Mouse (Mus musculus) lung, embryonic 16.5 days (tissue): ENCODE measurements around the gene Mrpl50. TPM values are rescaled to one million over a fixed set of nuclear protein-coding genes. Genes with fewer than 3 reads are reported as not detected.

Source experiments
- ATAC-seq: fragments of 200-750 bp; cut with Nextera tagmentation; 2 replicates; pipeline ENCODE4 v1.8.0; 2017; ENCODE audit warnings: low read depth, mild to moderate bottlenecking, moderate library complexity
- H3K27ac ChIP-seq: fragments of 300-500 bp; sonication (generic); 2 replicates; pipeline ENCODE4 v1.5.1; 2014; ENCODE audit warnings: mild to moderate bottlenecking, control low read depth, low read length
- H3K27me3 ChIP-seq: fragments of 300-500 bp; sonication (generic); 2 replicates; pipeline ENCODE4 v1.6.1; 2014; ENCODE audit warnings: low read depth, low read length, mixed read lengths; ENCODE audit not compliant: control insufficient read depth, insufficient read depth
- H3K36me3 ChIP-seq: fragments of 300-500 bp; sonication (generic); 2 replicates; pipeline ENCODE4 v1.6.1; 2014; ENCODE audit warnings: low read length; ENCODE audit not compliant: control insufficient read depth, insufficient read depth
- H3K4me1 ChIP-seq: fragments of 300-500 bp; sonication (generic); replicated peaks from 2 replicates; pipeline ENCODE4 v1.6.1; 2014; ENCODE audit warnings: low read length, mixed read lengths; ENCODE audit not compliant: control insufficient read depth, insufficient read depth
- H3K4me2 ChIP-seq: fragments of 300-500 bp; sonication (generic); 2 replicates; pipeline ENCODE4 v1.6.1; 2014; ENCODE audit warnings: low read depth, low read length, control low read depth
- H3K4me3 ChIP-seq: fragments of 300-500 bp; sonication (generic); 2 replicates; pipeline ENCODE4 v1.5.1; 2014; ENCODE audit warnings: mild to moderate bottlenecking, low read length, control low read depth
- H3K9ac ChIP-seq: fragments of 300-500 bp; sonication (generic); 2 replicates; pipeline ENCODE4 v1.6.1; 2014; ENCODE audit warnings: low read length, control low read depth
- H3K9me3 ChIP-seq: fragments of 300-500 bp; sonication (generic); 2 replicates; pipeline ENCODE4 v1.6.1; 2016; ENCODE audit warnings: low read length; ENCODE audit not compliant: control insufficient read depth
- WGBS: fragments of 180-500 bp; shearing (Covaris S2); extraction: QIAGEN DNeasy Blood & Tissue Kit; methylation state at CpG from one replicate; pipeline ENCODE4 v1.1.7; 2014; 5-methylcytosine and 5-hydroxymethylcytosine counted together
- polyA plus RNA-seq: library from polyadenylated mRNA; unstranded; fragments of >200 nt; fragmentation: Nextera tagmentation; extraction: Ambion mirVana; gene quantifications from 2 replicates; pipeline ENCODE4 v1.2.1, GENCODE M21; 2015

Gene Mrpl50
- polyA plus RNA-seq, 1 experiment from 2014 or later, result 64.7 TPM

- no peak overlapping the region for H3K4me2 ChIP-seq
- no peak overlapping the region for H3K4me3 ChIP-seq
- no peaks in the 10 kb centered on the region for H3K4me1 ChIP-seq
- no peak overlapping the region for H3K27ac ChIP-seq
- H3K9ac ChIP-seq, result no peak overlapping the region
- no peaks in the 10 kb centered on the region for H3K27me3 ChIP-seq
- WGBS, result 58% methylated on average over 6 of the region's 6 CpGs
- H3K36me3 ChIP-seq, result no peaks in the 10 kb centered on the region
- no peaks in the 10 kb centered on the region for H3K9me3 ChIP-seq
- no peak for ATAC-seq
These were observed 26.1 kb upstream of the Mrpl50 start for GRCm38 (mm10) chr4:49546873-49547543.

GRCm38 (mm10) chr4:49546026-49546425, 25.1 kb upstream of the Mrpl50 start:
- Histone ChIP-seq H3K9me3 (no peaks in the 10 kb centered on the region), H3K27ac (no peak overlapping the region), H3K36me3 (no peaks in the 10 kb centered on the region), H3K4me1 (no peaks in the 10 kb centered on the region), H3K27me3 (no peaks in the 10 kb centered on the region), H3K4me3 (no peak overlapping the region), H3K9ac (no peak overlapping the region), H3K4me2 (no peak overlapping the region)
- ATAC-seq, result no peak
- 74% methylated on average over 2 of the region's 2 CpGs for WGBS

- no peak overlapping the region for H3K27ac ChIP-seq
- 73% methylated on average over 3 of the region's 3 CpGs for WGBS
These were observed 20.1 kb upstream of the Mrpl50 start for GRCm38 (mm10) chr4:49540966-49541365.

GRCm38 (mm10) chr4:49539665-49540064, 18.8 kb upstream of the Mrpl50 start:
- peak; percentile 72 for ATAC-seq
- no peaks in the 10 kb centered on the region for H3K4me1 ChIP-seq
- H3K9ac ChIP-seq, result no peak overlapping the region
- no peak overlapping the region for H3K4me2 ChIP-seq
- H3K4me3 ChIP-seq, result no peak overlapping the region
- no peak overlapping the region for H3K27ac ChIP-seq
- H3K9me3 ChIP-seq, result no peaks in the 10 kb centered on the region
- 40% methylated on average over 6 of the region's 6 CpGs for WGBS
- no peaks in the 10 kb centered on the region for H3K36me3 ChIP-seq
- H3K27me3 ChIP-seq, result no peaks in the 10 kb centered on the region

More at GRCm38 (mm10) chr4:49540966-49541365, 20.1 kb upstream of the Mrpl50 start:
- no peaks in the 10 kb centered on the region for H3K4me1 ChIP-seq
- H3K9me3 ChIP-seq, result no peaks in the 10 kb centered on the region
- H3K27me3 ChIP-seq, result no peaks in the 10 kb centered on the region
- no peaks in the 10 kb centered on the region for H3K36me3 ChIP-seq
- no peak for ATAC-seq
- no peak overlapping the region for H3K4me2 ChIP-seq
- H3K9ac ChIP-seq, result no peak overlapping the region
- H3K4me3 ChIP-seq, result no peak overlapping the region

GRCm38 (mm10) chr4:49536671-49537070, 15.8 kb upstream of the Mrpl50 start:
- 63% methylated on average over 4 of the region's 4 CpGs for WGBS

GRCm38 (mm10) chr4:49535675-49536294, 14.9 kb upstream of the Mrpl50 start:
- 90% methylated on average over 4 of the region's 4 CpGs for WGBS
- Histone ChIP-seq H3K27ac (no peak overlapping the region), H3K27me3 (no peaks in the 10 kb centered on the region), H3K36me3 (peaks cover 5% of the 10 kb centered on the region), H3K4me1 (no peaks in the 10 kb centered on the region), H3K9ac (no peak overlapping the region), H3K9me3 (peaks cover under 1% of the 10 kb centered on the region; the same call in 1 of the 2 replicates), H3K4me3 (no peak overlapping the region), H3K4me2 (no peak overlapping the region)
- no peak for ATAC-seq

More at GRCm38 (mm10) chr4:49536671-49537070, 15.8 kb upstream of the Mrpl50 start:
- Histone ChIP-seq H3K4me2 (no peak overlapping the region), H3K36me3 (peaks cover 4% of the 10 kb centered on the region), H3K9me3 (no peaks in the 10 kb centered on the region), H3K4me1 (no peaks in the 10 kb centered on the region), H3K4me3 (no peak overlapping the region), H3K27ac (no peak overlapping the region), H3K27me3 (no peaks in the 10 kb centered on the region), H3K9ac (no peak overlapping the region)
- no peak for ATAC-seq

- Histone ChIP-seq H3K27me3 (no peaks in the 10 kb centered on the region), H3K9me3 (peaks cover 5% of the 10 kb centered on the region), H3K27ac (no peak overlapping the region), H3K4me1 (no peaks in the 10 kb centered on the region), H3K4me3 (no peak overlapping the region), H3K36me3 (peaks cover 13% of the 10 kb centered on the region), H3K4me2 (no peak overlapping the region), H3K9ac (no peak overlapping the region)
- ATAC-seq, result no peak
- WGBS, result 83% methylated on average over 3 of the region's 3 CpGs
These were observed 14.1 kb upstream of the Mrpl50 start for GRCm38 (mm10) chr4:49535036-49535435.

GRCm38 (mm10) chr4:49522576-49522975, 1.7 kb upstream of the Mrpl50 start:
- no peak overlapping the region for H3K27ac ChIP-seq
- no peak overlapping the region for H3K9ac ChIP-seq
- peaks cover 7% of the 10 kb centered on the region for H3K36me3 ChIP-seq
- no peak for ATAC-seq
- H3K4me3 ChIP-seq, result no peak overlapping the region
- H3K4me2 ChIP-seq, result peak overlapping the region; percentile 75; the same call in 1 of the 2 replicates
- 57% methylated on average over 9 of the region's 9 CpGs for WGBS
- no peaks in the 10 kb centered on the region for H3K27me3 ChIP-seq
- peaks cover 13% of the 10 kb centered on the region for H3K4me1 ChIP-seq
- no peaks in the 10 kb centered on the region for H3K9me3 ChIP-seq

- WGBS, result under 1% methylated on average over 17 of the region's 17 CpGs
- Histone ChIP-seq H3K27ac (no peak overlapping the region), H3K36me3 (peaks cover 7% of the 10 kb centered on the region), H3K4me3 (peak overlapping the region; percentile 87), H3K27me3 (no peaks in the 10 kb centered on the region), H3K9ac (peak overlapping the region; percentile 89), H3K4me1 (peaks cover 13% of the 10 kb centered on the region), H3K4me2 (peak overlapping the region; percentile 75), H3K9me3 (no peaks in the 10 kb centered on the region)
- ATAC-seq, result peak; percentile 19
These were observed 453 bp upstream of the Mrpl50 start for GRCm38 (mm10) chr4:49521346-49521745.
